Mouse (Mus musculus) T-helper 1 cell (primary cell): ENCODE results near the gene Lamp1.
"Not testable (repeated sequence)": the region's sequence is repeated elsewhere in the genome, so short reads cannot be mapped to it uniquely, and the experiment has no call there.

Source experiments
- in situ Hi-C: fragments of 300-600 bp; cut with MboI, MseI; formaldehyde crosslinking; loops from one replicate; pipeline ENCODE4 v1.15.1; 2025; ENCODE audit warnings: high pct_unique_total_duplicates

The Lamp1 gene

GRCm38 (mm10) chr8:13158718-13159376, at the start of gene Lamp1:
Gene Lamp1 (plus strand): TSS chr8:13159161.
- in situ Hi-C loops = no loop called here

GRCm38 (mm10) chr8:13109416-13109960, 49.5 kb upstream of the Lamp1 start:
- in situ Hi-C loops = loop anchor here (5.0 kb wide), 1 partner anchor 673 kb away; no protein-coding TSS in a partner anchor

- in situ Hi-C loops = no loop called here
Observed at GRCm38 (mm10) chr8:13111917-13112316, 47.0 kb upstream of the Lamp1 start.

GRCm38 (mm10) chr8:13113232-13113631, 45.7 kb upstream of the Lamp1 start:
- in situ Hi-C loops = no loop called here

- in situ Hi-C loops = no loop called here
Observed at GRCm38 (mm10) chr8:13117096-13117495, 41.9 kb upstream of the Lamp1 start.

GRCm38 (mm10) chr8:13118516-13118915, 40.4 kb upstream of the Lamp1 start:
- in situ Hi-C loops = no loop called here

GRCm38 (mm10) chr8:13120882-13121665, 37.9 kb upstream of the Lamp1 start:
- in situ Hi-C loops = no loop called here

- in situ Hi-C loops = no loop called here
Observed at GRCm38 (mm10) chr8:13122887-13123421, 36.0 kb upstream of the Lamp1 start.

- in situ Hi-C loops = no loop called here
Observed at GRCm38 (mm10) chr8:13124897-13125296, 34.1 kb upstream of the Lamp1 start.

GRCm38 (mm10) chr8:13132220-13132619, 26.7 kb upstream of the Lamp1 start:
- in situ Hi-C loops = not testable (repeated sequence)

- in situ Hi-C loops = loop anchor here (5.0 kb wide), 1 partner anchor 152 kb away; no protein-coding TSS in a partner anchor
Observed at GRCm38 (mm10) chr8:13139641-13140182, 19.2 kb upstream of the Lamp1 start.

- in situ Hi-C loops = no loop called here
Observed at GRCm38 (mm10) chr8:13141681-13142080, 17.3 kb upstream of the Lamp1 start.

GRCm38 (mm10) chr8:13148476-13148875, 10.5 kb upstream of the Lamp1 start:
- in situ Hi-C loops = no loop called here

GRCm38 (mm10) chr8:13149287-13149686, 9.7 kb upstream of the Lamp1 start:
- in situ Hi-C loops = no loop called here

- in situ Hi-C loops = no loop called here
Observed at GRCm38 (mm10) chr8:13149866-13150265, 9.1 kb upstream of the Lamp1 start.

- in situ Hi-C loops = no loop called here
Observed at GRCm38 (mm10) chr8:13150929-13151328, 8.0 kb upstream of the Lamp1 start.

GRCm38 (mm10) chr8:13154099-13154498, 4.9 kb upstream of the Lamp1 start:
- in situ Hi-C loops = no loop called here

GRCm38 (mm10) chr8:13155358-13155757, 3.6 kb upstream of the Lamp1 start:
- in situ Hi-C loops = no loop called here

- in situ Hi-C loops = no loop called here
Observed at GRCm38 (mm10) chr8:13156327-13157097, 2.4 kb upstream of the Lamp1 start.

- in situ Hi-C loops = no loop called here
Observed at GRCm38 (mm10) chr8:13159377-13159881, 468 bp downstream of the Lamp1 start.

GRCm38 (mm10) chr8:13160691-13161090, 1.7 kb downstream of the Lamp1 start:
- in situ Hi-C loops = no loop called here
